8 mouse cellular contexts compared by ENCODE assay signal in the genomic region with DNA sequence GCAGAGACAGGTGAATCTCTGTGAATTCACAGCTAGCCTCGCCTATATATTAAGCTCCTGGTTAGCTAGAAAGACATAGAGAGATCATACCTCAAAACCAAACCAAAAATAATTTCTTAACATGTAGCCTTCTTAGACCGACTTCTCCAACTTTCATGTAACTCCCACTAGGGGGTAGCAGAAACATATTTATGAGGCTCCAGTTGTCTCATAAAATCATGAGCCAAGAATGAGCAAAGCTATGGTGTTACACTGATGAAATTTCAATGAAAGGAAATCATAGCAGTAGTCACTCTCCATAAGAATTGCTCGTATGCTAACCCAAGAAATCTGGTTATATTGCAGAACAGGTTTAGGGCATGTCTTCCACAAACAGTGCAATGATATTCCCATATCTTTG.
DNase-seq lines count a peak whose midpoint lies in the region; ATAC-seq lines count a peak whose summit lies in the region.

No protein-coding gene starts in this region.

- no peak overlapping the region for H3K9ac ChIP-seq in kidney, embryonic 15.5 days
- no peak overlapping the region for H3K9ac ChIP-seq in midbrain, embryonic 14.5 days (replicated peaks; ENCODE audit: low read length)

- no peak for DNase-seq in kidney, adult 11 months
- DNase-seq in ES-CJ7 (ENCODE audit: low read depth, low spot score): peak; percentile 12
- DNase-seq in c-Kit-positive CD71-negative TER-119-negative erythroid progenitor cells, embryonic 14.5 days (ENCODE audit: low read depth): peak; percentile 35
- DNase-seq in midbrain, embryonic 14.5 days: peak; percentile 89
- DNase-seq in urinary bladder, adult 2 months (ENCODE audit: low spot score): no peak
- no peak for DNase-seq in gastrocnemius, postnatal 36 days

- no peaks in the 10 kb centered on the region for H3K9me3 ChIP-seq in kidney, embryonic 15.5 days (replicated peaks)
- H3K9me3 ChIP-seq in midbrain, embryonic 14.5 days (ENCODE audit: control insufficient read depth, low read length): no peaks in the 10 kb centered on the region

- peak; percentile 46; the same call in 1 of the 2 replicates for ATAC-seq in kidney, embryonic 15.5 days (replicated peaks; ENCODE audit: low FRiP score)
- peak; percentile 82 for ATAC-seq in granulocyte monocyte progenitor cell, adult 5-6 weeks (replicated peaks; ENCODE audit: poor library complexity, severe bottlenecking)
- peak; percentile 81; the same call in 1 of the 2 replicates for ATAC-seq in midbrain, embryonic 14.5 days (ENCODE audit: low FRiP score, low TSS enrichment)

- H3K27me3 ChIP-seq in kidney, embryonic 15.5 days: no peaks in the 10 kb centered on the region
- H3K27me3 ChIP-seq in midbrain, embryonic 14.5 days (ENCODE audit: control insufficient read depth, insufficient read depth, low read length): no peaks in the 10 kb centered on the region

- intact Hi-C loops in gastrocnemius, postnatal 36 days (cut with DNase I): loop anchor here (1.0 kb wide), 1 partner anchor 150 kb away; the partner anchor contains the start of gene Rab32

- WGBS in kidney, embryonic 15.5 days: 33% methylated on average over 3 of the region's 3 CpGs
- 60% methylated on average over 3 of the region's 3 CpGs for WGBS in midbrain, embryonic 14.5 days

- H3K27ac ChIP-seq in kidney, embryonic 15.5 days: no peak overlapping the region
- H3K27ac ChIP-seq in midbrain, embryonic 14.5 days (replicated peaks; ENCODE audit: low read depth, low read length): no peak overlapping the region

- H3K4me2 ChIP-seq in kidney, embryonic 15.5 days: no peak overlapping the region
- no peak overlapping the region for H3K4me2 ChIP-seq in midbrain, embryonic 14.5 days (ENCODE audit: low read length)

- H3K36me3 ChIP-seq in kidney, embryonic 15.5 days: no peaks in the 10 kb centered on the region
- no peaks in the 10 kb centered on the region for H3K36me3 ChIP-seq in midbrain, embryonic 14.5 days (ENCODE audit: control insufficient read depth, insufficient read depth, low read length)

- H3K4me3 ChIP-seq in kidney, embryonic 15.5 days (replicated peaks): no peak overlapping the region
- no peak overlapping the region for H3K4me3 ChIP-seq in midbrain, embryonic 14.5 days (replicated peaks; ENCODE audit: low read depth, low read length)

- H3K4me1 ChIP-seq in kidney, embryonic 15.5 days: no peaks in the 10 kb centered on the region
- no peaks in the 10 kb centered on the region for H3K4me1 ChIP-seq in midbrain, embryonic 14.5 days (ENCODE audit: control insufficient read depth, insufficient read depth, low read length)

Comparison
In these comparisons a context has a peak if more than half of its experiments do, and no peak if none do; other contexts are left out.
1. DNase-seq: peak in ES-CJ7 (single experiment), c-Kit-positive CD71-negative TER-119-negative erythroid progenitor cells, embryonic 14.5 days (single experiment) and midbrain, embryonic 14.5 days (single experiment); none in kidney, adult 11 months (single experiment), urinary bladder, adult 2 months (single experiment) and gastrocnemius, postnatal 36 days (0 of 2).
2. Peak in every context shown above with its lines, with median percentiles within 50 percentile points of each other: ATAC-seq.